ENCODE assay signal across 19 mouse cellular contexts in genomic region chr6:135238211-135238610, GRCm38 (mm10). TPM values are rescaled to one million over a fixed set of nuclear protein-coding genes. Genes with fewer than 3 reads are reported as not detected.
DNase-seq lines count a peak whose midpoint lies in the region; ATAC-seq and TF ChIP-seq lines count a peak whose summit lies in the region.
"Had no signal": no experiment of that assay in that cellular context is flagged by ENCODE, and none has a peak within 500 bp of the region (broad histone marks: within the 10 kb centered on the region; RNA-seq: fewer than 3 reads in every experiment).

No protein-coding gene starts in this region.

- TF ChIP-seq CTCF in ES-Bruce4 (IDR thresholded peaks at IDR 0.05; ENCODE audit: low read depth, low read length): no peak

- H3K9me3 ChIP-seq in ES-Bruce4 (replicated peaks; ENCODE audit: control insufficient read depth, insufficient read depth, low read length, poor library complexity, severe bottlenecking): no peaks in the 10 kb centered on the region
- no peaks in the 10 kb centered on the region for H3K9me3 ChIP-seq in forebrain, embryonic 16.5 days (ENCODE audit: control insufficient read depth, low read length)
- H3K9me3 ChIP-seq: embryonic facial prominence, embryonic 10.5 days; embryonic facial prominence, embryonic 12.5 days; forebrain, embryonic 13.5 days; forebrain, embryonic 15.5 days had no signal

- no peak overlapping the region for H3K4me3 ChIP-seq in ES-Bruce4 (ENCODE audit: low read depth, low read length)
- H3K4me3 ChIP-seq in forebrain, embryonic 16.5 days (replicated peaks; ENCODE audit: low read length): no peak overlapping the region
- H3K4me3 ChIP-seq: embryonic facial prominence, embryonic 10.5 days; embryonic facial prominence, embryonic 12.5 days; forebrain, embryonic 13.5 days; forebrain, embryonic 15.5 days had no signal

- no peak for TF ChIP-seq POLR2A in ES-Bruce4 (IDR thresholded peaks at IDR 0.05; ENCODE audit: insufficient read depth, low read length)

- H3K4me2 ChIP-seq in forebrain, embryonic 16.5 days (ENCODE audit: low read length): no peak overlapping the region
- H3K4me2 ChIP-seq: embryonic facial prominence, embryonic 12.5 days; forebrain, embryonic 13.5 days; forebrain, embryonic 15.5 days had no signal

- DNase-seq in ES-CJ7 (ENCODE audit: low read depth, low spot score) (peak; percentile 52), ZHBTc4 (ENCODE audit: low read depth, low spot score) (peak; percentile 48)
- DNase-seq in left cerebral cortex, adult 8-10 months (ENCODE audit: low spot score in 2 of 2): no peak
- DNase-seq: adrenal gland, adult 2 months; adrenal gland, postnatal 10 days; adrenal gland, postnatal 25 days; cerebellum, adult 11 months; cerebellum, adult 18-20 months; cerebellum, adult 8-10 months; cerebellum, adult 9-11 months; cerebellum, postnatal 14 days had no signal

- 50% methylated on average over 4 of the region's 4 CpGs for WGBS in forebrain, embryonic 16.5 days

- 0 out of 2 replicates have a peak, but pooled peaks have one; percentile 39 for TF ChIP-seq EP300 in ES-Bruce4 (IDR thresholded peaks at IDR 0.05; ENCODE audit: insufficient read depth, low read depth, low read length)

- no peaks in the 10 kb centered on the region for H3K27me3 ChIP-seq in ES-Bruce4 (ENCODE audit: control insufficient read depth, insufficient read depth, low read length, poor library complexity, severe bottlenecking)
- no peaks in the 10 kb centered on the region for H3K27me3 ChIP-seq in forebrain, embryonic 16.5 days (replicated peaks; ENCODE audit: control insufficient read depth, insufficient read depth, low read length)
- H3K27me3 ChIP-seq: embryonic facial prominence, embryonic 12.5 days; forebrain, embryonic 13.5 days; forebrain, embryonic 15.5 days had no signal

- no peak overlapping the region for H3K9ac ChIP-seq in ES-Bruce4 (ENCODE audit: low read depth, poor library complexity, severe bottlenecking)
- no peak overlapping the region for H3K9ac ChIP-seq in forebrain, embryonic 16.5 days (replicated peaks; ENCODE audit: low read depth, low read length)
- H3K9ac ChIP-seq: embryonic facial prominence, embryonic 12.5 days; forebrain, embryonic 13.5 days; forebrain, embryonic 15.5 days had no signal

- H3K36me3 ChIP-seq in ES-Bruce4 (ENCODE audit: control insufficient read depth, insufficient read depth, low read length, poor library complexity, severe bottlenecking): no peaks in the 10 kb centered on the region
- H3K36me3 ChIP-seq in forebrain, embryonic 16.5 days (ENCODE audit: control insufficient read depth, insufficient read depth): peaks cover 5% of the 10 kb centered on the region; the same call in 1 of the 2 replicates

- H3K4me1 ChIP-seq in ES-Bruce4 (ENCODE audit: control insufficient read depth, insufficient read depth, low read length): peaks cover 2% of the 10 kb centered on the region
- H3K4me1 ChIP-seq in forebrain, embryonic 16.5 days (replicated peaks; ENCODE audit: control insufficient read depth, insufficient read depth, low read length): no peaks in the 10 kb centered on the region
- H3K4me1 ChIP-seq: forebrain, embryonic 13.5 days; forebrain, embryonic 15.5 days had no signal

- peak overlapping the region; percentile 43 for H3K27ac ChIP-seq in ES-Bruce4 (ENCODE audit: insufficient read depth, low read length)
- H3K27ac ChIP-seq in forebrain, embryonic 16.5 days (ENCODE audit: low read length): no peak overlapping the region
- H3K27ac ChIP-seq: embryonic facial prominence, embryonic 10.5 days; embryonic facial prominence, embryonic 12.5 days; forebrain, embryonic 13.5 days; forebrain, embryonic 15.5 days had no signal

- no peak for ATAC-seq in forebrain, embryonic 16.5 days
- ATAC-seq: forebrain, embryonic 13.5 days; forebrain, embryonic 15.5 days had no signal

RNA-seq across cellular contexts. Expression of gene Gsg1, which starts 15.9 kb away (rescaled TPM):
- polyA plus RNA-seq in ES-Bruce4 (2011; ENCODE audit: insufficient read depth, insufficient read length, low read depth, missing spikeins): 0.62 TPM in 1 of 2 replicates, not detected in the other
- 0.32 TPM in 1 of 2 replicates, not detected in the other for polyA plus RNA-seq in forebrain, embryonic 16.5 days (2015; fragmentation: Nextera tagmentation; extraction: Ambion mirVana)
- not detected for total RNA-seq in left cerebral cortex, adult 8-10 months (2022)
- total RNA-seq: adrenal gland, adult 2 months; adrenal gland, postnatal 10 days; adrenal gland, postnatal 25 days; adrenal gland, postnatal 4 days; MEL had no signal

RNA-seq across cellular contexts. Expression of gene Hebp1, which starts 40.4 kb away (rescaled TPM):
- 12.8 and 13.5 TPM in 2 replicates for polyA plus RNA-seq in ES-Bruce4 (2011; ENCODE audit: insufficient read depth, insufficient read length, low read depth, missing spikeins)
- 2.7 and 4.8 TPM in 2 replicates for polyA plus RNA-seq in forebrain, embryonic 16.5 days (2015; fragmentation: Nextera tagmentation; extraction: Ambion mirVana)
- 10 to 100 TPM; 48.6 to 60.9 (median 56.7) TPM for total RNA-seq in left cerebral cortex, adult 8-10 months (2022)

RNA-seq across cellular contexts. Expression of gene Fam234b, which starts 40.4 kb away (rescaled TPM):
- 6.3 and 7.4 TPM in 2 replicates for polyA plus RNA-seq in ES-Bruce4 (2011; ENCODE audit: insufficient read depth, insufficient read length, low read depth, missing spikeins)
- polyA plus RNA-seq in forebrain, embryonic 16.5 days (2015; fragmentation: Nextera tagmentation; extraction: Ambion mirVana): 93.7 and 103 TPM in 2 replicates
- 100 to 1,000 TPM; 149 to 164 (median 160) TPM for total RNA-seq in left cerebral cortex, adult 8-10 months (2022)

Comparison
In these comparisons a context has a peak if more than half of its experiments do, and no peak if none do; other contexts are left out.
1. DNase-seq: peak in ES-CJ7 (single experiment) and ZHBTc4 (single experiment); none in left cerebral cortex, adult 8-10 months (0 of 2).
2. RNA of gene Fam234b, which starts 40.4 kb away (polyA plus RNA-seq): 93.7 to 103 TPM in forebrain, embryonic 16.5 days; 6.3 to 7.4 TPM in ES-Bruce4; every median in the first group is over 10 times any median in the second.